In genomic region chr12:56612349-56612735, GRCm38 (mm10) we compare ENCODE assay signal across 10 mouse cellular contexts. TPM values are rescaled to one million over a fixed set of nuclear protein-coding genes. Genes with fewer than 3 reads are reported as not detected.
DNase-seq lines count a peak whose midpoint lies in the region; ATAC-seq and TF ChIP-seq lines count a peak whose summit lies in the region.
"Had no signal": no experiment of that assay in that cellular context is flagged by ENCODE, and none has a peak within 500 bp of the region (broad histone marks: within the 10 kb centered on the region; RNA-seq: fewer than 3 reads in every experiment).

No protein-coding gene starts in this region.

- H3K4me2 ChIP-seq in kidney, postnatal 0 days (ENCODE audit: low read length), result peak overlapping the region; percentile 47
- H3K4me2 ChIP-seq in forebrain, embryonic 13.5 days, result peak overlapping the region; percentile 56
- H3K4me2 ChIP-seq in limb, embryonic 12.5 days, result peak overlapping the region; percentile 63
- peak overlapping the region; percentile 64 for H3K4me2 ChIP-seq in neural tube, embryonic 15.5 days

- H3K4me1 ChIP-seq in kidney, postnatal 0 days (replicated peaks; ENCODE audit: insufficient read depth, low read length), result no peaks in the 10 kb centered on the region
- peaks cover 12% of the 10 kb centered on the region for H3K4me1 ChIP-seq in forebrain, embryonic 13.5 days
- H3K4me1 ChIP-seq in limb, embryonic 12.5 days (replicated peaks), result peaks cover 21% of the 10 kb centered on the region
- peaks cover 20% of the 10 kb centered on the region for H3K4me1 ChIP-seq in neural tube, embryonic 15.5 days

- 2% methylated on average over 10 of the region's 10 CpGs for WGBS in kidney, postnatal 0 days
- 2% methylated on average over 10 of the region's 10 CpGs for WGBS in forebrain, embryonic 13.5 days
- WGBS in limb, embryonic 12.5 days, result 1% methylated on average over 10 of the region's 10 CpGs
- under 1% methylated on average over 10 of the region's 10 CpGs for WGBS in neural tube, embryonic 15.5 days

- H3K27me3 ChIP-seq in kidney, postnatal 0 days (ENCODE audit: insufficient read depth, low read length), result peaks cover 67% of the 10 kb centered on the region
- H3K27me3 ChIP-seq in forebrain, embryonic 13.5 days, result peaks cover 95% of the 10 kb centered on the region
- H3K27me3 ChIP-seq in limb, embryonic 12.5 days, result peaks cover 95% of the 10 kb centered on the region
- H3K27me3 ChIP-seq in neural tube, embryonic 15.5 days (replicated peaks), result peaks cover 94% of the 10 kb centered on the region

- no peak overlapping the region for H3K27ac ChIP-seq in kidney, postnatal 0 days
- no peak overlapping the region for H3K27ac ChIP-seq in forebrain, embryonic 13.5 days
- no peak overlapping the region for H3K27ac ChIP-seq in limb, embryonic 12.5 days
- H3K27ac ChIP-seq in neural tube, embryonic 15.5 days (replicated peaks), result no peak overlapping the region

- no peaks in the 10 kb centered on the region for H3K9me3 ChIP-seq in kidney, postnatal 0 days (replicated peaks; ENCODE audit: low read length)
- H3K9me3 ChIP-seq in forebrain, embryonic 13.5 days (replicated peaks), result no peaks in the 10 kb centered on the region
- H3K9me3 ChIP-seq in limb, embryonic 12.5 days, result no peaks in the 10 kb centered on the region
- no peaks in the 10 kb centered on the region for H3K9me3 ChIP-seq in neural tube, embryonic 15.5 days (replicated peaks)
- H3K9me3 ChIP-seq: G1E had no signal

- ATAC-seq in kidney, postnatal 0 days (replicated peaks; ENCODE audit: low FRiP score, low read depth), result no peak
- ATAC-seq in forebrain, embryonic 13.5 days, result no peak
- ATAC-seq in limb, embryonic 12.5 days (ENCODE audit: insufficient number of reproducible peaks, insufficient read depth, low FRiP score, low TSS enrichment, low read depth), result no peak
- 0 out of 2 replicates have a peak, but pooled peaks have one; percentile 37 for ATAC-seq in neural tube, embryonic 15.5 days (ENCODE audit: low FRiP score)
- ATAC-seq in activated CD4-positive, CD25-positive, alpha-beta regulatory T cell, adult 4 months, result no peak

- H3K9ac ChIP-seq in kidney, postnatal 0 days (ENCODE audit: low read depth, low read length), result no peak overlapping the region
- H3K9ac ChIP-seq in forebrain, embryonic 13.5 days, result no peak overlapping the region
- no peak overlapping the region for H3K9ac ChIP-seq in limb, embryonic 12.5 days (replicated peaks)
- no peak overlapping the region for H3K9ac ChIP-seq in neural tube, embryonic 15.5 days (replicated peaks)

- peak overlapping the region; percentile 21; the same call in 1 of the 2 replicates for H3K4me3 ChIP-seq in kidney, postnatal 0 days (replicated peaks; ENCODE audit: low read depth, low read length)
- H3K4me3 ChIP-seq in forebrain, embryonic 13.5 days, result peak overlapping the region; percentile 33
- H3K4me3 ChIP-seq in limb, embryonic 12.5 days (replicated peaks), result peak overlapping the region; percentile 39
- peak overlapping the region; percentile 36 for H3K4me3 ChIP-seq in neural tube, embryonic 15.5 days (replicated peaks)
- H3K4me3 ChIP-seq: myocyte had no signal

- no peaks in the 10 kb centered on the region for H3K36me3 ChIP-seq in kidney, postnatal 0 days (ENCODE audit: insufficient read depth, low read length)
- H3K36me3 ChIP-seq in forebrain, embryonic 13.5 days (ENCODE audit: poor library complexity, severe bottlenecking), result no peaks in the 10 kb centered on the region
- H3K36me3 ChIP-seq in limb, embryonic 12.5 days, result no peaks in the 10 kb centered on the region
- H3K36me3 ChIP-seq in neural tube, embryonic 15.5 days, result no peaks in the 10 kb centered on the region
- H3K36me3 ChIP-seq: G1E had no signal

- DNase-seq in kidney, postnatal 0 days (ENCODE audit: low spot score), result no peak
- no peak for DNase-seq in kidney, adult 9 months
- DNase-seq in ovary, adult 18-20 months (ENCODE audit: low spot score), result no peak
- no peak for DNase-seq in cerebellum, postnatal 10 days

- TF ChIP-seq CTCF in kidney, postnatal 0 days (IDR thresholded peaks at IDR 0.05; ENCODE audit: low read depth), result no peak

RNA-seq across cellular contexts. Expression of gene Nkx2-9, which starts 0.7 kb away (rescaled TPM):
- polyA plus RNA-seq in kidney, postnatal 0 days (2015; fragmentation: Nextera tagmentation; extraction: Ambion mirVana), result not detected in 2 replicates
- 0.43 and 1.0 TPM in 2 replicates for polyA plus RNA-seq in forebrain, embryonic 13.5 days (2015; fragmentation: Nextera tagmentation; extraction: Ambion mirVana)
- polyA plus RNA-seq in limb, embryonic 12.5 days (2016; fragmentation: Nextera tagmentation; extraction: Ambion mirVana), result not detected in 2 replicates
- 0.12 and 0.14 TPM in 2 replicates for polyA plus RNA-seq in neural tube, embryonic 15.5 days (2015; fragmentation: Nextera tagmentation; extraction: Ambion mirVana)
- not detected for polyA plus RNA-seq in activated CD4-positive, CD25-positive, alpha-beta regulatory T cell, adult 4 months (2017; shearing (Covaris generic))
- polyA plus RNA-seq: G1E, myocyte had no signal
